Mouse (Mus musculus): ENCODE results near the gene Prkd2. TPM values are rescaled to one million over a fixed set of nuclear protein-coding genes. Genes with fewer than 3 reads are reported as not detected.
A peak's percentile ranks its signal among the peaks of the same experiment; 100 is the strongest.

The Prkd2 gene
- polyA plus RNA-seq, 1 experiment from 2014 or later, result 19.7 TPM

DNA sequence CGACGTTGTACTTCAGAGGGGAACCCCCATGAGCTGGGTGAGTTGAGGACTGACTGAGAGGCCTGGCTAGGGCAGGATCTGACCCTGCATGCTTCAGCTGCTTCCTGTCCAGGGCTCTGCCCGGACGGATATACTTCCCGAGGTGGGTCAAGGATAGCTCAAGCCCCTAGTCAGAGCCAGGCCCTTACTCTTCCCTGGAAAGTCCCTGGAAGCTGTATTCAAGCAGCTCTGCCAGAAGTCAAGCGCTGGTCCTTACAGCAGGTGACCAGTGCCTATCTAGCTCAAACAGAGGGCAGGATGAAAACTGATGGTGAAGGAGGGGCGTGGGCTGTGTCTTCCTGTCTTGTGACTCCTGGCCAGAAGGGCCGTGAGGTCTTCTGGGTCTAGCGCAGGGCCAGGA, 12.3 kb upstream of the Prkd2 start:
- ATAC-seq (ENCODE audit: borderline replicate concordance, extremely low read depth, low FRiP score, low TSS enrichment), result no peak
- H3K27ac ChIP-seq, result no peak overlapping the region
- whole genome bisulfite sequencing, result 66% methylated on average over 9 of the region's 9 CpGs

DNA sequence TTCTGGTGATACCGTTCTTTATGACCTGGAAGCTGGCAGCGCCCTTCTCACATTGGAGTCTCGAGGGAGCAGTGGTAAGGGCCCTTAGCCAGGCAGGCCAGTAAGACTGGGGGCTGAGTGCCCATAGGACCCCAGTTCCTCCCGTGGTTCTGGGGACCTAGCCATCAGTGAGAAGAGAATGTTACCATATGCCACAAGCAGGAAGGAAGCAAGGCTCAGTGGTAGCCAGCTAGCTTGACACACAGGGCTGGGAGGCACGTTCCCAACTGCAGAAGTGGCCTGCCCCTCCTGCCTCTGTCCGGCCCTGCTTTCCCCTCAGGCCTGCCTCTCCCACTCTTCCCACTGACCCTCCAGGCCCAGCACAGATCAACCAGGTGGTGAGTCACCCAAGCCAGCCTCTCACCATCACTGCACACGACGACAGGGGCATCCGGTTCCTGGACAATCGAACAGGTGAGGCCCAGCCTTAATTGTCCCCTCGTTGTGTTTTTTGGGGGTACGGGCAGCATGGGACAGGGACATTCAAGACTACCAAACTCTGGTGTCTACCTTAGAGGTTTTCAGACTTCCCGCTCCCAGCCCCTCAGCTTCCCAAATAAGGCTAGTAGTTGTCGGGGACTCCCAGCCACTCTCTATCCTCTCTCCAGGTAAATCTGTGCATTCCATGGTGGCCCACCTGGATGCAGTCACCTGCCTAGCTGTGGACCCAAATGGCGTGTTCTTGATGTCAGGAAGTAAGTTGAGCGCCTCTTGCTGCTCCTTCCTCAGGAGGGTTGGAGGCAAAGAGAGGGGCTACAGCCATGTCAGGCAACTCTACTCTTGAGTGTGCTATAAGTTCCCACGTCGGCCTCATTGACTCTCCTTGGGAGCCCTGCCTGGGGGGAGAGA, 4.5 kb upstream of the Prkd2 start:
- H3K36me3 ChIP-seq, result peaks cover 75% of the 10 kb centered on the region
- peaks cover 19% of the 10 kb centered on the region for H3K4me1 ChIP-seq

More for the DNA sequence above, 12.3 kb upstream of the Prkd2 start:
- no peak overlapping the region for H3K9ac ChIP-seq
- peaks cover 87% of the 10 kb centered on the region for H3K36me3 ChIP-seq
- H3K9me3 ChIP-seq, result no peaks in the 10 kb centered on the region
- H3K4me1 ChIP-seq, result no peaks in the 10 kb centered on the region
- H3K27me3 ChIP-seq, result no peaks in the 10 kb centered on the region
- no peak overlapping the region for H3K4me2 ChIP-seq
- H3K4me3 ChIP-seq, result no peak overlapping the region

DNA sequence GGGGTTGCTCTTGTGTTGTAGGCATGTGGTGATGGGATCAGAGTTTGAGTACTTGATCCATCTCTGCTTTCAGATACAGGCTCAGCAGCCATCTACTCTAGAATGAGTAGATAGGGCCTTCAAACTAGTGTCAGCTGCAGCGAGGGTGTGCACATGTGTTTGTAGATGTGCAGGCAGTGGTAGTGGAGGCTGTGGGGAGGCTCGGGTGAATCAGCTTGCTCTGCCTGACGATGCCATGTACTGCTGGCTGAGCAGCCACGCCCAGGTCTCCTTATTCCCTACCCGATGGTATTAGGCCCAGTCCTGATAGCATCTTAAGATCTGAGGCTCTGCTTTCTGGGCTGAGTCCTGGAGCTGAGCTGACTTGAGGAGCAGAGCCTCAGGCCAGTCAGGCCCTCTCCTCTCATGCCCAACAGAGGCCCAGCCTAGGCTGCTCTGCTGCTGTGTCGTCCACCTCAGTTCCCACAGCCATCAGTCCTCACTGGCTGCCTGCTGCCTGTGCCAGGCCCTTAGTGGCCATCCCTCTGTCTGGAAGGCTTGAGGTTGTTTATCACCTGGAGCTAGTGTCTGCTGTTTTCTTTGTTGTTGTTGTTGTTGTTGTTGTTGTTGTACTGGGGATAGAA, 3.8 kb upstream of the Prkd2 start:
- no peak overlapping the region for H3K27ac ChIP-seq
- H3K4me2 ChIP-seq, result no peak overlapping the region
- no peak overlapping the region for H3K4me3 ChIP-seq
- no peaks in the 10 kb centered on the region for H3K27me3 ChIP-seq
- peaks cover 24% of the 10 kb centered on the region for H3K4me1 ChIP-seq
- 77% methylated on average over 6 of the region's 6 CpGs for WGBS
- ATAC-seq (ENCODE audit: borderline replicate concordance, extremely low read depth, low FRiP score, low TSS enrichment), result no peak
- peaks cover 67% of the 10 kb centered on the region for H3K36me3 ChIP-seq
- H3K9me3 ChIP-seq, result no peaks in the 10 kb centered on the region
- no peak overlapping the region for H3K9ac ChIP-seq

More for the DNA sequence above, 4.5 kb upstream of the Prkd2 start:
- Histone ChIP-seq H3K4me2 (no peak overlapping the region), H3K27me3 (no peaks in the 10 kb centered on the region), H3K4me3 (no peak overlapping the region), H3K27ac (no peak overlapping the region), H3K9me3 (no peaks in the 10 kb centered on the region), H3K9ac (no peak overlapping the region)
- ATAC-seq (ENCODE audit: borderline replicate concordance, extremely low read depth, low FRiP score, low TSS enrichment), result no peak
- 92% methylated on average over 18 of the region's 18 CpGs for WGBS

DNA sequence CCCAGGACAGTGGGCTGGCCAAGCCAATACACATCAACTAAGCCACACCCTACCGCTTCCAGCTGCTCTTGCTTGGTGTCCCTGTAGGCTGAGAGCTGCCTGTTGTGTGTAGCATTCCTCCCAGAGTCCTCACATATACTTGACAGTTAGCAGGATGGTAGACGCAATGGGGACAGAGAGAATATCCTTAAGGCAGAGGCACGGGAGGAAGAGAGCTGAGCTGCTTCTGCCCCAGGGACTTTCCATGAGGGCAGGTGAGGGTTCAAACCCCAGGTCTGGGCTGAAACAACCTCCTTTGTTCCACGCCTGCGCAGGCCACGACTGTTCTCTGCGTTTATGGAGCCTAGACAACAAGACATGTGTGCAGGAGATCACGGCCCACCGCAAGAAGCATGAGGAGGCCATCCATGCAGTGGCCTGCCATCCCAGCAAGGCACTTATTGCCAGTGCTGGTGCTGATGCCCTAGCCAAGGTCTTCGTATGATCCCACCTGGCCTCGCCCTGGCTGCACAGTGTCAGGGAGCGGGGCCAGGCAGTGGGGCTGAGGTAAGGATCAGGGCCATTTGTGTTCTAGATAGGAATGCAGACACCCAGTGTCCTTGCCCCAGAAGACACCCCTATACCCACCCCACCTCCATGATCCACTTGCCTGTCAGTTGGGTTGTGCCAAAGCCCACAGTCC, 3.1 kb upstream of the Prkd2 start:
- no peak for ATAC-seq (ENCODE audit: borderline replicate concordance, extremely low read depth, low FRiP score, low TSS enrichment)
- Histone ChIP-seq H3K36me3 (peaks cover 61% of the 10 kb centered on the region), H3K9me3 (no peaks in the 10 kb centered on the region), H3K27me3 (no peaks in the 10 kb centered on the region), H3K9ac (no peak overlapping the region), H3K4me1 (peaks cover 29% of the 10 kb centered on the region), H3K27ac (no peak overlapping the region), H3K4me2 (no peak overlapping the region), H3K4me3 (no peak overlapping the region)
- WGBS, result 88% methylated on average over 12 of the region's 12 CpGs

DNA sequence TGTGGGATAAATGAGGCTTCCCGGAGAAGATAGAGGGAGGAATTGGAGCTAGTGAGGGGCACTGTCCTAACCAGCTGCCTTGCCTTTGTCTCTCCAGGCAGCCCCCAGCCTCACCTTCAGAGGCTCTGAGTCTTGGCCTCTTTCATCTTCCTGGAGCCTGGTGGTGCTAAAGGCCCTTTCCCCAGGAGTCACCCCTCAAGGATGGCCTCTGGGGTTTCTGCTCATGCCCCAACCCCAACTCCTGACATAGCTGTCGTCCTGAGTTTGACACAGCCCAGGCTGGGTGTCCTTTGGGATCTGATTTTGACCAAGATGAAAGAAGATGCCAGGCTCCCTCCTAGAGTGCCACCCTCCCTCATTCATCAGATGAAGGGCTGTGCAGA, 2.6 kb upstream of the Prkd2 start:
- no peak overlapping the region for H3K4me2 ChIP-seq
- WGBS, result 86% methylated on average over 2 of the region's 2 CpGs

DNA sequence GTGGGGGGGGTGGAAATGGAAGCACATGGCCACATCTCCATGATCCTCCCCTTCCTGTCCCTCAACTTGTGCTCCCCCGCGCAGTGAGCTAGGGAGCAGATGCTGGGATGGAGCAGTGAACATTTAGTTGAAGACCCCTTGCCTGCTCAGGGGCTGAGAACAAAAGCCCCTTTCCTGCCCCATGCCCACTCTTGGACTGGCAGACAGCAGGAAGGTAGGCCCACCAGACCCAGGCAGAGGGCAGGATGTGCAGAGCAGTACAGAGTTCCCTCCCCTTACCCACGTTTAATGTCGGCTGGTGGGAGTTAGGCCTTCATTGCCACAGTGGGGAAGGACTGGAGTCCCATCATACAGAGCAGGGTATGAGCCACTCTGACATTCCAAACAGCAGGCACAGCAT, 1.6 kb upstream of the Prkd2 start:
- H3K4me2 ChIP-seq, result no peak overlapping the region

More for the DNA sequence above, 2.6 kb upstream of the Prkd2 start:
- Histone ChIP-seq H3K27ac (no peak overlapping the region), H3K4me3 (no peak overlapping the region), H3K36me3 (peaks cover 55% of the 10 kb centered on the region), H3K9me3 (no peaks in the 10 kb centered on the region), H3K27me3 (no peaks in the 10 kb centered on the region), H3K4me1 (peaks cover 34% of the 10 kb centered on the region), H3K9ac (no peak overlapping the region)
- no peak for ATAC-seq (ENCODE audit: borderline replicate concordance, extremely low read depth, low FRiP score, low TSS enrichment)

DNA sequence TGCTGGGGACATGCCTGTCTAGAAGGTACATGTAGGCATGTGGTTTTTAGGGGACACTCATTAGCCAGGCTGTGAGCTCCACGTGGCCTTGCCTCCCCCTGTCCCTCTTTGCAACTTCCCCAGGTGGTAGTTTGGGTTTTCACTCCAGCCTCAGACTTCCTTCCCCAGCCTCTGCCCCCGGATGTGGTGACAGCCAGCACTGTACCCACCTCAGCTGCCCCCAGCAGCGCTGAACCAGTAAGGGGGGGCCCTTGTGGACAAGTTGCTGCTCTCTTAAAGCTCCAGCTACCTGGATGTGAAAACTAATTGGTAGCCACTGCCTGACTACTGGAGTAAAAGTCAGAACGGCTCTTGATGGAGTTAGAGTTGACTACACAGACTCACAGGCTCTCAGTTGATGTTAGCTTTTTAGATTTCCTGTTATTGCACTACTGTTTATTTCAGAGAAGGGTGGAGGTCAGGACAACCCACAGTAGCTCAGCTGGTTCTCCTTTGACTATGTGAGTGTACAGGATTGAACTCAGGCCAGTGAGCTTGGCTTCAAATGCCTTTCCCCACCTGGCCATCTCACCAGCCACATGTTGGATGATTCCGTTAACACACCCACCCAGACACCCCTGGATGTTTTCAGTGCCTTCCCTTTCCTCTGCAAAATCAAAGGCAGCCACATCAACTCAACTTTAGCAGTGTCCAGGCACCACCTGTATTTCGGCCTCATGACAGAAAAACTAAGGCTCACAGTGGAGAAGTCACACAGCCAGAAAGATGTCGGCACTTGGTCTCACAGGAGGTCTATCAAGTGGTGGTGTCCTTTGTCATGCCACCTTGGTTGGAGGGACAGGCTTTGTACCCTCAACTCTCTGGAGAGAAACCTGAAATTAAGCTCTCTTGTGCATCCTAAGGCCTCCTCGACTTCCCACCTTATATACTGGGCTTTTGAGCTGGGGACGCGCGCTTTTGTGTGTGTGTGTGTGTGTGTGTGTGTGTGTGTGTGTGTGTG, 841 bp upstream of the Prkd2 start:
- H3K36me3 ChIP-seq, result peaks cover 46% of the 10 kb centered on the region
- no peak for ATAC-seq (ENCODE audit: borderline replicate concordance, extremely low read depth, low FRiP score, low TSS enrichment)

More for the DNA sequence above, 1.6 kb upstream of the Prkd2 start:
- H3K9me3 ChIP-seq, result no peaks in the 10 kb centered on the region
- WGBS, result 65% methylated on average over 4 of the region's 4 CpGs
- H3K27me3 ChIP-seq, result no peaks in the 10 kb centered on the region
- H3K4me3 ChIP-seq, result no peak overlapping the region
- no peak overlapping the region for H3K9ac ChIP-seq
- H3K36me3 ChIP-seq, result peaks cover 50% of the 10 kb centered on the region
- H3K4me1 ChIP-seq, result peaks cover 43% of the 10 kb centered on the region
- peak overlapping the region; percentile 90 for H3K27ac ChIP-seq
- ATAC-seq (ENCODE audit: borderline replicate concordance, extremely low read depth, low FRiP score, low TSS enrichment), result no peak

DNA sequence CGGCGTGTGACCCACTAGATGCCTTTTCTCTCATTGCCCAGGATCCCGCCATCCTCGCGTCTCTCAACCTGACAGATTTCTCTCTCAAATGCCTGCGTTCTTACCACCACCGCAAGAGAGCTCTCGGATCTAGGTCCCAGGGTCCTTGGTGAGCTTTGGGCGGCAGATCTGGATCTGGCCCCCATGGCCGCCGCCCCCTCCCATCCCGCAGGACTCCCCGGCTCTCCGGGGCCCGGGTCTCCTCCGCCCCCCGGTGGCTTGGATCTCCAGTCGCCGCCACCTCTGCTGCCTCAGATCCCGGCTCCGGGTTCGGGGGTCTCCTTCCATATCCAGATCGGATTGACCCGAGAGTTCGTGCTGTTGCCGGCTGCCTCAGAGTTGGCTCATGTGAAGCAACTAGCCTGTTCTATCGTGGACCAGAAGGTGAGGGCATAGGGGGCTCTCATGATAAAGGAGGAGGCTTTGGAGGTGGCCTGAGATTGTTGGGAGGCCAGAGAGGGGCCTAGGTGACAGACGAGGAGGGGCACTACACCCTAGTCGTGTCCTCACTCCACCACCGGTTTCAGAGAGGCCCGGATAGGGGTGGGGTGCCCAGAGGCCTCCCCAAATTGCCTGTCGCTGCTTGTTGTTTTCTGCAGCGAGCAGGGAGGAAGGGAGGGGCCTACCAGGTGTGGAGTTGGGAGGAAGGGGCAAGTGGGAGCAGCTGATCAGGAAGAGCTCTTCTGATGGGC, 904 bp downstream of the Prkd2 start:
- no peak for ATAC-seq (ENCODE audit: borderline replicate concordance, extremely low read depth, low FRiP score, low TSS enrichment)
- no peaks in the 10 kb centered on the region for H3K9me3 ChIP-seq

More for the DNA sequence above, 841 bp upstream of the Prkd2 start:
- Histone ChIP-seq H3K4me1 (peaks cover 43% of the 10 kb centered on the region), H3K27me3 (no peaks in the 10 kb centered on the region), H3K4me2 (peak overlapping the region; percentile 95), H3K9me3 (no peaks in the 10 kb centered on the region), H3K9ac (no peak overlapping the region), H3K27ac (peak overlapping the region; percentile 90), H3K4me3 (peak overlapping the region; percentile 74)
- WGBS, result 32% methylated on average over 11 of the region's 11 CpGs

DNA sequence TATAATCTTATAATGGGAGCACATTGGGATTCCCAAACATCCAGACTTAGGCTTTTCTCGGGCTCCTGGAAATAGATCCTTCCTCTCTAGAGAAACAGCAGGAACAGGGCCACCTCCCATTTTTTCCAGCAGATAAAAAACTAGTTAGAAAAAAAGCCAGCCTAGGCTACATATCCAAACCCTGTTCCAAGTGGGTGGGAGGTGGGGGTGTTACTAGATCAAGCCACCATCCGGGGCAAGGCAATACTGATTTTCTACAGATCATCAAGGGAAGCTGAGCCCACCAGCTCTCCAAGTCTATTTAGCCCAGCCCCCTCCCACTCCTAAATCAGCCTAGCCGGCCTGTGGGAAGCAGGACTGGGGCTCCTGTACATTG, 2.0 kb downstream of the Prkd2 start:
- H3K27me3 ChIP-seq, result no peaks in the 10 kb centered on the region
- H3K36me3 ChIP-seq, result peaks cover 30% of the 10 kb centered on the region
- WGBS, result 45% methylated on average over 3 of the region's 3 CpGs
- H3K4me3 ChIP-seq, result peak overlapping the region; percentile 74
- no peak for ATAC-seq (ENCODE audit: borderline replicate concordance, extremely low read depth, low FRiP score, low TSS enrichment)
- H3K27ac ChIP-seq, result peak overlapping the region; percentile 90
- H3K9ac ChIP-seq, result peak overlapping the region; percentile 74
- peaks cover 43% of the 10 kb centered on the region for H3K4me1 ChIP-seq
- H3K9me3 ChIP-seq, result no peaks in the 10 kb centered on the region
- peak overlapping the region; percentile 95 for H3K4me2 ChIP-seq

More for the DNA sequence above, 904 bp downstream of the Prkd2 start:
- Histone ChIP-seq H3K4me1 (peaks cover 43% of the 10 kb centered on the region), H3K36me3 (peaks cover 30% of the 10 kb centered on the region), H3K9ac (peak overlapping the region; percentile 74), H3K27ac (peak overlapping the region; percentile 90), H3K27me3 (no peaks in the 10 kb centered on the region), H3K4me2 (peak overlapping the region; percentile 95), H3K4me3 (peak overlapping the region; percentile 74)
- 2% methylated on average over 33 of the region's 33 CpGs for WGBS

DNA sequence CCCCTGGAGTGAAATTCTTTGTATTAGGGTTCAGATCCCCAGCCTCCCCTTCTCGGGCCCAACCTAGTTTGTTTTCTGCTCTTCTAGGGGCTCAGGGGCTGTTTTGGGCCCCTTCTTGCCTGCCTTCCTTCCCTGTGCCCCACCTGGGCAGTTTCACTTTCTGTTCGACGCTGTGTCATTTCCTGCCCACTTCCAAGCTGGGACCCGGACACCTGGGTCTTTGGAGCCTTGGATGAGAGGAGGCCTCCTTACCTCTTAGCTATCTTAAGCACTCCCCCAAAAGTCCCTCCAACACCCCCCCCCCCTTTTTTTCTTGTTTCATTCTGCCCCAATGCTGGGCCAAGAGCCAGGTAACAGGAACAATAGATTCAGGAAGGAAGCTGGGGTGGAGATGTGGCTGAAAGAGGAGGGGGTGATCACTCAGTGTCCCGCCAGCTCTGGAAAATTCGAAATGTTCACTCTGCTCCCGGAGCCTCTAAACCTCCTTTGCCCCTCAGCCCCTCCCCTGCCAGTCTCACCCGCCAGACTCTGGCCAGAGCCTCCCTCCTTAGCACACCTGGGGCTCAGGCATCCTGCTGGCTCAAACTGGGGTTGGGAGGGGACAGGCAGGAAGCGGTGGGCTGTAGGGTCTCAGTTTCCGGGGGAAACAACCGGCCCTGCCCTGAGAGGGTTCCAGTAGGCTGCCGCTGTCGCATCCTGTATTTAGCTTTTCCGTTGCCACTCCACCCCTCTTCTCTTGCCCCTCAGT, 2.5 kb downstream of the Prkd2 start:
- Histone ChIP-seq H3K36me3 (peaks cover 30% of the 10 kb centered on the region), H3K4me3 (peak overlapping the region; percentile 74), H3K9ac (peak overlapping the region; percentile 74), H3K9me3 (no peaks in the 10 kb centered on the region), H3K27ac (peak overlapping the region; percentile 90), H3K4me2 (peak overlapping the region; percentile 95), H3K4me1 (peaks cover 43% of the 10 kb centered on the region), H3K27me3 (no peaks in the 10 kb centered on the region)
- peak; percentile 4; the same call in 1 of the 2 replicates for ATAC-seq (ENCODE audit: borderline replicate concordance, extremely low read depth, low FRiP score, low TSS enrichment)
- WGBS, result 28% methylated on average over 14 of the region's 14 CpGs
